Mouse (Mus musculus) midbrain, embryonic 13.5 days (tissue): ENCODE measurements at regions not wholly inside any gene's neighbourhood (a gene's known extent, or its start where the extent isn't known, plus 50 kb on each side); places are given as distances from the start of the nearest gene placed in this dataset.

Experiments
- ATAC-seq: fragments of 200-750 bp; cut with Nextera tagmentation; 2 replicates; pipeline ENCODE4 v1.8.0; 2017; ENCODE audit warnings: mild to moderate bottlenecking, moderate TSS enrichment, moderate library complexity
- H3K27ac ChIP-seq: fragments of 300-500 bp; sonication (generic); 2 replicates; pipeline ENCODE4 v1.5.1; 2015; ENCODE audit warnings: inconsistent platforms, mild to moderate bottlenecking, moderate library complexity
- H3K27me3 ChIP-seq: fragments of 300-500 bp; sonication (generic); 2 replicates; pipeline ENCODE4 v1.6.1; 2015; ENCODE audit warnings: mild to moderate bottlenecking, inconsistent platforms
- H3K36me3 ChIP-seq: fragments of 300-500 bp; sonication (generic); 2 replicates; pipeline ENCODE4 v1.6.1; 2015; ENCODE audit warnings: mild to moderate bottlenecking, inconsistent platforms
- H3K4me1 ChIP-seq: fragments of 300-500 bp; sonication (generic); replicated peaks from 2 replicates; pipeline ENCODE4 v1.6.1; 2015; ENCODE audit warnings: inconsistent platforms
- H3K4me2 ChIP-seq: fragments of 300-500 bp; sonication (generic); replicated peaks from 2 replicates; pipeline ENCODE4 v1.6.1; 2015; ENCODE audit warnings: moderate library complexity, mild to moderate bottlenecking, inconsistent platforms
- H3K4me3 ChIP-seq: fragments of 300-500 bp; sonication (generic); replicated peaks from 2 replicates; pipeline ENCODE4 v1.5.1; 2015; ENCODE audit warnings: mild to moderate bottlenecking, inconsistent platforms
- H3K9ac ChIP-seq: fragments of 300-500 bp; sonication (generic); replicated peaks from 2 replicates; pipeline ENCODE4 v1.6.1; 2015; ENCODE audit warnings: mild to moderate bottlenecking, inconsistent platforms
- H3K9me3 ChIP-seq: fragments of 300-500 bp; sonication (generic); 2 replicates; pipeline ENCODE4 v1.6.1; 2016; ENCODE audit warnings: mild to moderate bottlenecking, inconsistent platforms
- WGBS: fragments of 180-500 bp; shearing (Covaris S2); methylation state at CpG from one replicate; pipeline ENCODE4 v1.1.7; 2015; 5-methylcytosine and 5-hydroxymethylcytosine counted together

DNA sequence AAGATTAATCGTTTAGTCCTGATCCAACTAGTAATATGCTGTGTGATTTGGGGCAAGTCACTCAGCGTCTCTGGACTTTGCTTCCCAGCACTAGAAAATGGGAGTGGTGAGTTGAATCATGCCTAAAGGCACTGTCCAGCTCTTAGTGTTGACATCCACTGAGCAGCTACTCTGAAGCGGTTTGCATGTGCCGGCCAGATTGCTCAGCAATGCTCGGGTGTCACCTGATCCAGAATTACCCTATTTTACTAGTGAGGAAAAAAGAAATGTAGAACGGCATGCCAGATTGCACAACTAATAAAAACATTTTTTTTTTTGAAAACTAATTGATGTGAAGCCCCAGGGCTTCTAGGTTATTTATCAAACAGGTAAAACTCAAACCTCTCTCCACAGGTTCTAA is 122.0 kb upstream of the Slc44a1 start:
- no peak overlapping the region for H3K4me2 ChIP-seq
- no peaks in the 10 kb centered on the region for H3K27me3 ChIP-seq
- 87% methylated on average over 6 of the region's 6 CpGs for WGBS
- no peaks in the 10 kb centered on the region for H3K36me3 ChIP-seq
- no peak overlapping the region for H3K9ac ChIP-seq
- ATAC-seq, result no peak
- no peak overlapping the region for H3K4me3 ChIP-seq
- peaks cover 23% of the 10 kb centered on the region for H3K4me1 ChIP-seq
- peak overlapping the region; percentile 57; the same call in 1 of the 2 replicates for H3K27ac ChIP-seq
- no peaks in the 10 kb centered on the region for H3K9me3 ChIP-seq

- Histone ChIP-seq H3K36me3 (no peaks in the 10 kb centered on the region), H3K9ac (no peak overlapping the region), H3K9me3 (no peaks in the 10 kb centered on the region), H3K4me2 (no peak overlapping the region), H3K4me1 (peaks cover 20% of the 10 kb centered on the region), H3K4me3 (no peak overlapping the region), H3K27me3 (no peaks in the 10 kb centered on the region), H3K27ac (peak overlapping the region; percentile 57)
- ATAC-seq, result peak; percentile 78
- 19% methylated on average over 7 of the region's 7 CpGs for WGBS
These were observed 122.8 kb upstream of the Slc44a1 start for GRCm38 (mm10) chr4:53317453-53317824.

- no peaks in the 10 kb centered on the region for H3K27me3 ChIP-seq
- H3K36me3 ChIP-seq, result no peaks in the 10 kb centered on the region
- peak; percentile 50 for ATAC-seq
- 85% methylated on average over 14 of the region's 14 CpGs for WGBS
- H3K4me1 ChIP-seq, result peaks cover 20% of the 10 kb centered on the region
- no peak overlapping the region for H3K9ac ChIP-seq
- no peak overlapping the region for H3K4me3 ChIP-seq
- no peak overlapping the region for H3K4me2 ChIP-seq
- H3K27ac ChIP-seq, result peak overlapping the region; percentile 57
- no peaks in the 10 kb centered on the region for H3K9me3 ChIP-seq
These were observed 123.3 kb upstream of the Slc44a1 start for GRCm38 (mm10) chr4:53316796-53317452.

DNA sequence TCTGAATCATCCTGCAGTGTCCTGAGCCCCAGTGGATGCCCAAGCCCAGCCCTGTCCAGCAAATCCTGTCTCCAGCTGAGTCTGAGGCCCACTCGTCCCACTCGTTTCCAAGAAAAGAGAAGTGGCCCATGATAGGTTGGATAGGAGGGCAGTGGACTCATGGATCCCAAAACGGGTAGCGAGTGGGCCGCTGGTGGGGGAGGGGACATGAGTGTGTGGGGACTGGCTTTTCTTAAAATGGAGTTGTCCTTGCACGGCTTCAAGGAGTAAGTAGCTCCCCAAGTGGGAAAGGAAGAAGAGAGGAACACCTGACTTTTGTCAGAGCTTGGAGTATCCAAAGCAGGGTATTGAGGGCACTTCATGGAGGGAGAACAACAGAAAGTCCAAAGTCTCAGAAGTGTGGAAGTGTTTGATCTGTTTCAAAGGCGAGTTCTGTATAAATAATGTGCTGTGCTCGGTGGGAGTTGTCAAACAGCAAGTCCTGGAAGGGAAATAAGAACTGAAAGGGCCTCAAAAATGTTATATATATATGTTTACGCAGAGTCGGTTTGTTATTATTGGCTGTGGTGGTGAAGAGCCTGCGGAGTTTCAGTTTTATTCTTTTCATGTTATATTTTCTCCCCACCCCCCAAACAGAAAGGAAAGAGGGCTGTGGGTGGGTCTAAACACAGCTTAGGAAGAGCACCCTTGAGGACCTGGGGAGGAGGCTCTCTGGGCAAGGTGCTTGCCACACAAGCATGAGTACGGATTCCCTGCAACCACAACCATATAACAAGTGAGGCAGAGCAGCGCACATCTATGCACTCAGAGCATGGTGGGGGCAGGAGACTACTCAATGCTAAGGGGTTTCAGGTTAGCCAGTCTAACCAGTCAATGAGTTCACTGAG is 124.1 kb upstream of the Slc44a1 start:
- WGBS, result 83% methylated on average over 13 of the region's 13 CpGs
- H3K27ac ChIP-seq, result peak overlapping the region; percentile 57; the same call in 1 of the 2 replicates
- no peak overlapping the region for H3K4me3 ChIP-seq
- no peaks in the 10 kb centered on the region for H3K9me3 ChIP-seq
- ATAC-seq, result 0 out of 2 replicates have a peak, but pooled peaks have one; percentile 28
- H3K27me3 ChIP-seq, result no peaks in the 10 kb centered on the region
- no peak overlapping the region for H3K4me2 ChIP-seq
- peaks cover 20% of the 10 kb centered on the region for H3K4me1 ChIP-seq
- H3K36me3 ChIP-seq, result no peaks in the 10 kb centered on the region
- no peak overlapping the region for H3K9ac ChIP-seq

GRCm38 (mm10) chr4:53315121-53315875 is 124.9 kb upstream of the Slc44a1 start:
- H3K27ac ChIP-seq, result no peak overlapping the region; the same call in 1 of the 2 replicates
- H3K27me3 ChIP-seq, result no peaks in the 10 kb centered on the region
- WGBS, result 81% methylated on average over 7 of the region's 7 CpGs

DNA sequence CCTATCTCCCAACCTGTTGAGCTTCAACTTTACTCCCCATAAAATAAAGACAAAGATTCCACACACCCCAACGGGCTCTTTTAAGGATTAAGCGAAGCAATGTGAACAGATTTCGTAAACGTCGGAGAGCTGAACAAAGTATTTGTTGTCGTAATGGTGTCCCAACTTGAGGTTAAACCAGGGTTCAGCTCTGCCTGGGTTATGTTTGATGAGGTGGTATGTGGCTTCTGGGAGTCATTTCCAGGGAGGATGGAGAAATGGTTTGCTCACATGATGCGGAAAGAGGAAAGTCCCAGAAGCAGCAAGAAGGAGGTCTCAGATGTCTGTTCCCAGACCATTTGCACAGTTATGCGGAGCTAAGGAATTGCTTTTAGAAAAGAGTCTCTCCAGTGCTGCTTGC is 126.1 kb upstream of the Slc44a1 start:
- Histone ChIP-seq H3K4me3 (no peak overlapping the region), H3K9me3 (no peaks in the 10 kb centered on the region), H3K36me3 (no peaks in the 10 kb centered on the region), H3K4me2 (no peak overlapping the region), H3K9ac (no peak overlapping the region), H3K4me1 (peaks cover 20% of the 10 kb centered on the region), H3K27me3 (no peaks in the 10 kb centered on the region), H3K27ac (no peak overlapping the region)
- 91% methylated on average over 8 of the region's 8 CpGs for WGBS
- ATAC-seq, result no peak

More at GRCm38 (mm10) chr4:53315121-53315875, 124.9 kb upstream of the Slc44a1 start:
- H3K9me3 ChIP-seq, result no peaks in the 10 kb centered on the region
- H3K4me2 ChIP-seq, result no peak overlapping the region
- H3K4me3 ChIP-seq, result no peak overlapping the region
- H3K9ac ChIP-seq, result no peak overlapping the region
- peak; percentile 49 for ATAC-seq
- no peaks in the 10 kb centered on the region for H3K36me3 ChIP-seq
- H3K4me1 ChIP-seq, result peaks cover 20% of the 10 kb centered on the region

DNA sequence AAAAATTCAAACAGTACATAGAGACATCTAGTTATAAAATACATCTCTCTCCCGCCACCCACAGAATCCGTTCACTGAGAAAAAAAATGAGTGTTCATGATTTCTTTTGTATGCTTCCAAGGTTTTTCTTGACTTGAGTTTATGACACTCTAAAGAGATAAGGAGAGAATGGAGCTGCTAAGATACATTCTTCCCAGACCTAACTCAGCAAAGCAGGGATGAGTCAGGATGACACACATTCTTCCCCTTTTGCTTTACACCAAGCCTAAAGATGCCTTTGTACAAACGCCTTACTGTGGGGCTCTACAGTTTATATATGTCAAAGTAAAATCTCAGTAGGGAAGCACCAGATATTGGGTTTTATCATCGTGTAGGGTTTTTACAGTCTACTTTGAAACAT is 133.1 kb upstream of the Slc44a1 start:
- Histone ChIP-seq H3K4me1 (no peaks in the 10 kb centered on the region), H3K27ac (no peak overlapping the region), H3K27me3 (no peaks in the 10 kb centered on the region), H3K4me3 (no peak overlapping the region), H3K4me2 (no peak overlapping the region), H3K9me3 (no peaks in the 10 kb centered on the region), H3K36me3 (no peaks in the 10 kb centered on the region), H3K9ac (no peak overlapping the region)
- 86% methylated on average over 4 of the region's 4 CpGs for WGBS
- ATAC-seq, result no peak

- no peak overlapping the region for H3K27ac ChIP-seq
- no peaks in the 10 kb centered on the region for H3K27me3 ChIP-seq
- H3K9me3 ChIP-seq, result no peaks in the 10 kb centered on the region
- H3K9ac ChIP-seq, result no peak overlapping the region
- no peak overlapping the region for H3K4me3 ChIP-seq
- H3K36me3 ChIP-seq, result no peaks in the 10 kb centered on the region
- no peak overlapping the region for H3K4me2 ChIP-seq
- WGBS, result 78% methylated on average over 4 of the region's 4 CpGs
- ATAC-seq, result no peak
- no peaks in the 10 kb centered on the region for H3K4me1 ChIP-seq
These were observed 135.3 kb upstream of the Slc44a1 start for GRCm38 (mm10) chr4:53304782-53305385.

DNA sequence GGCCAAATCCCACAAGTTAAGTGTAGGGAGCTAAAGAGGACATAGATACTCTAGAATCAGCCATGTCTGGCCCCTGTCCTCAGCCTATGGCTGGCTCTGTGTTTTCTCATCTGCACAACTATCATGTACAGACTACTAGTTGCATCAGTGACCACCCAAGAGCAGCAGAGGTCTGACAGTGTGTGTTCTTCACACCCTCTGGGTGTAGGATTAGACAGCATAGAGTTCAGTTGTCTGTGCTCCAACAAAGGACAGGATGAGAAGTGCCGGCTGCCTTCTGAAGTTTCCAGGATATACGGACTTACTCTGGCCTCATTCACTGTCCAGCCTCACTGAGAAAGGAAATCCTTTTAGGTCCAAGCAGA is 135.9 kb upstream of the Slc44a1 start:
- Histone ChIP-seq H3K4me2 (no peak overlapping the region), H3K9me3 (no peaks in the 10 kb centered on the region), H3K9ac (no peak overlapping the region), H3K27me3 (no peaks in the 10 kb centered on the region), H3K4me1 (no peaks in the 10 kb centered on the region), H3K27ac (no peak overlapping the region), H3K36me3 (no peaks in the 10 kb centered on the region), H3K4me3 (no peak overlapping the region)
- WGBS, result 73% methylated on average over 2 of the region's 2 CpGs
- no peak for ATAC-seq

GRCm38 (mm10) chr4:53303621-53304289 is 136.5 kb upstream of the Slc44a1 start:
- H3K4me2 ChIP-seq, result no peak overlapping the region

DNA sequence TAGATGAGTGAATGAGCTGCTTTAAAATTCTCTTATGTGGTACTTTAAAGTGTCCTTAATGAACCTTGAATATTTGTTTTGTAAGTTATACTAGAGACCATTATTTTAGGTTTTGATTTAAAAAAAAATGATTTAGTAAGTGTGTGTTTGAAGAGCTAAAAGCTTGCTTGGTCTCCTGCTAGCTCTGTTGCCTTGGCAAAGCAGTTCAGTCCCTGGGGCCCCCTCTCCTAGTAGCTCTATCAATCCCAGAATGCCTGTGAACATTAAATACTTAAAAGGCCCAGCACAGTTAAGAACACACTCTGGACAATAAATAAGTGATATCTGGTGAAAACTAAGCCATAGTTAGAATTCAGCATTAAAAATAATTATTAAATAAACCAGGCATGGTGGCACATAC is 138.3 kb upstream of the Abca1 start:
- no peaks in the 10 kb centered on the region for H3K27me3 ChIP-seq
- H3K27ac ChIP-seq, result no peak overlapping the region
- no peaks in the 10 kb centered on the region for H3K9me3 ChIP-seq
- H3K4me1 ChIP-seq, result no peaks in the 10 kb centered on the region
- no peak overlapping the region for H3K4me3 ChIP-seq
- H3K36me3 ChIP-seq, result no peaks in the 10 kb centered on the region
- no peak overlapping the region for H3K9ac ChIP-seq
- no peak overlapping the region for H3K4me2 ChIP-seq
- ATAC-seq, result no peak

More at GRCm38 (mm10) chr4:53303621-53304289, 136.5 kb upstream of the Slc44a1 start:
- Histone ChIP-seq H3K9me3 (no peaks in the 10 kb centered on the region), H3K27ac (no peak overlapping the region), H3K36me3 (no peaks in the 10 kb centered on the region), H3K9ac (no peak overlapping the region), H3K4me1 (no peaks in the 10 kb centered on the region), H3K4me3 (no peak overlapping the region), H3K27me3 (no peaks in the 10 kb centered on the region)
- ATAC-seq, result no peak
- WGBS, result 80% methylated on average over 4 of the region's 4 CpGs
